Mouse (Mus musculus) ES-Bruce4 (cell line): ENCODE data around the gene Neurog1.

Experiments used
- CTCF ChIP-seq: IDR thresholded peaks from one replicate; pipeline ENCODE4 v1.8.1; 2011; ENCODE audit warnings: low read depth, low read length
- EP300 ChIP-seq: IDR thresholded peaks from 2 replicates; pipeline ENCODE4 v1.6.1; 2011; ENCODE audit warnings: low read depth, low read length; ENCODE audit not compliant: insufficient read depth
- POLR2A ChIP-seq: IDR thresholded peaks from one replicate; pipeline ENCODE4 v1.8.1; 2011; ENCODE audit warnings: low read length; ENCODE audit not compliant: insufficient read depth

GRCm38 (mm10) chr13:56289998-56290397 is 38.0 kb upstream of the Neurog1 start:
- TF ChIP-seq POLR2A (no peak), EP300 (no peak), CTCF (peak; percentile 65)
